Comparison of ENCODE assay signal across 10 mouse cellular contexts in the genomic region with DNA sequence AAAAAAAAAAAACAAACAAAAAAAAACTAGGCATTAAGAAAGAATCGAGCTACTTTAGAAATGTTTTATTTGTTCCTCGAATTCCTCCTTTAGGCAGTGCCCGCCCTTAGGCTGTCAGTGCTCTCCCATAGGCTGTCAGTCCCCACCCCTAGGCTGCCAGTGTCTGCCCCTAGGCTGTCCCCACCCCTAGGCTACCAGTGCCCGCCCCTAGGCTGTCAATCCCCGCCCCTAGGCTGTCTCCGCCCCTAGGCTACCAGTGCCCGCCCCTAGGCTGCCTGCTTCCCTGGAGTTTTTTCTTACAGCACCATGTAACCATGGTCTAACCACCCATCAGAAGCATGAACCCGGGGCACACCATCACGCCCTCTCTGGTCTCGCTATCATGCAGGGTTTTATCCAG.
DNase-seq lines count a peak whose midpoint lies in the region; ATAC-seq and TF ChIP-seq lines count a peak whose summit lies in the region.
"Had no signal": no experiment of that assay in that cellular context is flagged by ENCODE, and none has a peak within 500 bp of the region (broad histone marks: within the 10 kb centered on the region; RNA-seq: fewer than 3 reads in every experiment).

No protein-coding gene starts in this region.

- no peaks in the 10 kb centered on the region for H3K9me3 ChIP-seq in hindbrain, embryonic 11.5 days (ENCODE audit: control insufficient read depth, low read length)
- H3K9me3 ChIP-seq in hindbrain, embryonic 13.5 days, result no peaks in the 10 kb centered on the region
- no peaks in the 10 kb centered on the region for H3K9me3 ChIP-seq in ES-E14 (ENCODE audit: control insufficient read depth, insufficient read depth, low read depth, low read length)
- no peaks in the 10 kb centered on the region for H3K9me3 ChIP-seq in embryonic facial prominence, embryonic 10.5 days
- H3K9me3 ChIP-seq in liver, embryonic 15.5 days (replicated peaks), result no peaks in the 10 kb centered on the region
- H3K9me3 ChIP-seq: embryonic facial prominence, embryonic 15.5 days had no signal

- H3K4me3 ChIP-seq in hindbrain, embryonic 11.5 days (ENCODE audit: low read depth, low read length), result no peak overlapping the region
- no peak overlapping the region for H3K4me3 ChIP-seq in hindbrain, embryonic 13.5 days
- no peak overlapping the region for H3K4me3 ChIP-seq in ES-E14 (ENCODE audit: insufficient read depth in 1 of 2, low read depth in 1 of 2, low read length in 2 of 2, poor library complexity in 1 of 2, severe bottlenecking in 1 of 2)
- H3K4me3 ChIP-seq in embryonic facial prominence, embryonic 10.5 days, result no peak overlapping the region
- H3K4me3 ChIP-seq in liver, embryonic 15.5 days (replicated peaks), result no peak overlapping the region
- H3K4me3 ChIP-seq: embryonic facial prominence, embryonic 15.5 days had no signal

- no peaks in the 10 kb centered on the region for H3K4me1 ChIP-seq in hindbrain, embryonic 11.5 days (replicated peaks; ENCODE audit: control insufficient read depth, insufficient read depth, low read length)
- no peaks in the 10 kb centered on the region for H3K4me1 ChIP-seq in hindbrain, embryonic 13.5 days (replicated peaks)
- peaks cover 5 to 15% of the 10 kb centered on the region in 2 experiments; a peak in 3 of 4 replicates for H3K4me1 ChIP-seq in ES-E14 (ENCODE audit: control insufficient read depth in 2 of 2, insufficient read depth in 2 of 2, low read length in 2 of 2, poor library complexity in 1 of 2)
- peaks cover 9% of the 10 kb centered on the region for H3K4me1 ChIP-seq in embryonic facial prominence, embryonic 10.5 days
- H3K4me1 ChIP-seq in liver, embryonic 15.5 days (replicated peaks), result peaks cover 10% of the 10 kb centered on the region; the same call in 1 of the 2 replicates
- H3K4me1 ChIP-seq: embryonic facial prominence, embryonic 15.5 days had no signal

- in situ Hi-C loops in ES-E14 (cut with MboI; ENCODE audit: low sequenced_read_pairs in 2 of 2, unreplicated experiment in 2 of 2), result no loop called here

- WGBS in hindbrain, embryonic 11.5 days, result 30% methylated on average over 10 of the region's 10 CpGs
- WGBS in hindbrain, embryonic 13.5 days, result 35% methylated on average over 10 of the region's 10 CpGs
- 35% methylated on average over 10 of the region's 10 CpGs for WGBS in embryonic facial prominence, embryonic 10.5 days
- WGBS in liver, embryonic 15.5 days (ENCODE audit: insufficient replicate concordance), result 16% methylated on average over 10 of the region's 10 CpGs

- no peak overlapping the region for H3K4me2 ChIP-seq in hindbrain, embryonic 11.5 days (replicated peaks; ENCODE audit: low read depth, low read length)
- no peak overlapping the region for H3K4me2 ChIP-seq in hindbrain, embryonic 13.5 days
- H3K4me2 ChIP-seq in liver, embryonic 15.5 days, result no peak overlapping the region
- H3K4me2 ChIP-seq: embryonic facial prominence, embryonic 15.5 days had no signal

- H3K36me3 ChIP-seq in hindbrain, embryonic 11.5 days (ENCODE audit: control insufficient read depth, insufficient read depth, low read length), result no peaks in the 10 kb centered on the region
- no peaks in the 10 kb centered on the region for H3K36me3 ChIP-seq in hindbrain, embryonic 13.5 days
- H3K36me3 ChIP-seq in ES-E14 (ENCODE audit: control insufficient read depth, insufficient read depth, low read length, poor library complexity, severe bottlenecking), result no peaks in the 10 kb centered on the region
- no peaks in the 10 kb centered on the region for H3K36me3 ChIP-seq in embryonic facial prominence, embryonic 10.5 days (replicated peaks)
- H3K36me3 ChIP-seq in liver, embryonic 15.5 days (replicated peaks), result no peaks in the 10 kb centered on the region
- H3K36me3 ChIP-seq: embryonic facial prominence, embryonic 15.5 days had no signal

- DNase-seq in hindbrain, embryonic 11.5 days (ENCODE audit: low spot score), result peak; percentile 34
- DNase-seq in ES-E14 (ENCODE audit: low read depth, low spot score), result peak; percentile 81
- peak; percentile 47 for DNase-seq in embryonic facial prominence, embryonic 10.5 days (ENCODE audit: low spot score)
- no peak for DNase-seq in urinary bladder, postnatal 10 days (ENCODE audit: low spot score)
- no peak for DNase-seq in adipocyte (ENCODE audit: low spot score)
- DNase-seq: layer of hippocampus, adult 9-11 months had no signal

- no peak overlapping the region for H3K9ac ChIP-seq in hindbrain, embryonic 11.5 days (ENCODE audit: low read depth, low read length)
- no peak overlapping the region for H3K9ac ChIP-seq in hindbrain, embryonic 13.5 days
- no peak overlapping the region for H3K9ac ChIP-seq in ES-E14 (ENCODE audit: insufficient read depth, low read depth, low read length, poor library complexity, severe bottlenecking)
- no peak overlapping the region for H3K9ac ChIP-seq in liver, embryonic 15.5 days
- H3K9ac ChIP-seq: embryonic facial prominence, embryonic 15.5 days had no signal

- no peak overlapping the region for H3K27ac ChIP-seq in hindbrain, embryonic 11.5 days (ENCODE audit: low read depth, low read length)
- no peak overlapping the region for H3K27ac ChIP-seq in hindbrain, embryonic 13.5 days
- H3K27ac ChIP-seq in ES-E14 (ENCODE audit: insufficient read depth, low read depth, low read length, poor library complexity, severe bottlenecking), result no peak overlapping the region
- H3K27ac ChIP-seq in embryonic facial prominence, embryonic 10.5 days (replicated peaks), result no peak overlapping the region
- no peak overlapping the region for H3K27ac ChIP-seq in liver, embryonic 15.5 days (replicated peaks)
- H3K27ac ChIP-seq: embryonic facial prominence, embryonic 15.5 days had no signal

- ATAC-seq in hindbrain, embryonic 11.5 days (ENCODE audit: low FRiP score), result peak; percentile 84
- ATAC-seq in hindbrain, embryonic 13.5 days (ENCODE audit: low FRiP score), result no peak
- peak; percentile 79 for ATAC-seq in liver, embryonic 15.5 days (ENCODE audit: insufficient read depth)
- ATAC-seq in cerebellum, adult (ENCODE audit: insufficient number of reproducible peaks, low FRiP score, low TSS enrichment), result no peak

- H3K27me3 ChIP-seq in hindbrain, embryonic 11.5 days (ENCODE audit: control insufficient read depth, insufficient read depth, low read length), result no peaks in the 10 kb centered on the region; the same call in 1 of the 2 replicates
- H3K27me3 ChIP-seq in hindbrain, embryonic 13.5 days, result peaks cover 15% of the 10 kb centered on the region; the same call in 1 of the 2 replicates
- 0 out of 2 replicates have a peak, but pooled peaks cover 13% of the 10 kb centered on the region for H3K27me3 ChIP-seq in embryonic facial prominence, embryonic 10.5 days (replicated peaks; ENCODE audit: low read depth, poor library complexity, severe bottlenecking)
- peaks cover 4% of the 10 kb centered on the region; the same call in 1 of the 2 replicates for H3K27me3 ChIP-seq in liver, embryonic 15.5 days
- H3K27me3 ChIP-seq: embryonic facial prominence, embryonic 15.5 days had no signal

TF ChIP-seq in ES-E14, 5 proteins besides CTCF, POLR2A, EP300 and RAD21:
- TF ChIP-seq MAFK (IDR thresholded peaks at IDR 0.05; ENCODE audit: insufficient read depth, low read depth, low read length), result no peak
- TF ChIP-seq HCFC1 (IDR thresholded peaks at IDR 0.05; ENCODE audit: borderline replicate concordance, insufficient read depth, low read length), result no peak
- TF ChIP-seq ZNF384 (IDR thresholded peaks at IDR 0.05; ENCODE audit: low read depth, low read length), result no peak
- TF ChIP-seq CHD2 (IDR thresholded peaks at IDR 0.05; ENCODE audit: low read depth, low read length), result no peak
- TF ChIP-seq ZC3H11A (IDR thresholded peaks at IDR 0.05; ENCODE audit: borderline replicate concordance, low read depth, low read length), result no peak

Comparison
In these comparisons a context has a peak if more than half of its experiments do, and no peak if none do; other contexts are left out.
1. ATAC-seq: peak in hindbrain, embryonic 11.5 days (single experiment) and liver, embryonic 15.5 days (single experiment); none in hindbrain, embryonic 13.5 days (single experiment) and cerebellum, adult (single experiment).
2. DNase-seq: peak in hindbrain, embryonic 11.5 days (single experiment), ES-E14 (single experiment) and embryonic facial prominence, embryonic 10.5 days (single experiment); none in urinary bladder, postnatal 10 days (single experiment) and adipocyte (single experiment).